Mouse (Mus musculus) adrenal gland, adult (tissue): ENCODE data around the gene Msi2.

Experiments used
- DNase-seq, 2 experiments: peaks; one replicate each; pipeline ENCODE4 v3.0.0; 2022 to 2023; ENCODE audit warnings: low spot score in 1 of 2; ENCODE audit not compliant: inconsistent age in 2 of 2

Gene Msi2

DNA sequence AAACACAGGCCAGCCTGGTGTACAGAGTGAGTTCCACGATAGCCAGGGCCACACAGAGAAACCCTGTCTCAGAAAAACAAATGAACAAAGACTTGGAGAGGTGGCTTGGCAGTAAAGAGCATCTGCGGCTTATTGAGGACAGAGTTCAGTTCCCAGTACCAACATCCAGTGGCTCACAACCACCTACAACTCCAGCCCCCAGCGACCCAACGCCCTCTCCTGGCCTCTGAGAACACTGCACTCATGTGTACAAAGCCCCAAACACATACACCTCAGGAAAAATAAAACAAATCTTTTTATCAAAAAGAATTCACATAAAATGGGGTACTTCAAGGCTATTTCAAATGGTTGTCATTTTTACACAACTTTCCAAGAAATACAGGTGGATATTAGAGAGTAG, 78.5 kb downstream of the Msi2 start:
- DNase-seq: no peak

DNA sequence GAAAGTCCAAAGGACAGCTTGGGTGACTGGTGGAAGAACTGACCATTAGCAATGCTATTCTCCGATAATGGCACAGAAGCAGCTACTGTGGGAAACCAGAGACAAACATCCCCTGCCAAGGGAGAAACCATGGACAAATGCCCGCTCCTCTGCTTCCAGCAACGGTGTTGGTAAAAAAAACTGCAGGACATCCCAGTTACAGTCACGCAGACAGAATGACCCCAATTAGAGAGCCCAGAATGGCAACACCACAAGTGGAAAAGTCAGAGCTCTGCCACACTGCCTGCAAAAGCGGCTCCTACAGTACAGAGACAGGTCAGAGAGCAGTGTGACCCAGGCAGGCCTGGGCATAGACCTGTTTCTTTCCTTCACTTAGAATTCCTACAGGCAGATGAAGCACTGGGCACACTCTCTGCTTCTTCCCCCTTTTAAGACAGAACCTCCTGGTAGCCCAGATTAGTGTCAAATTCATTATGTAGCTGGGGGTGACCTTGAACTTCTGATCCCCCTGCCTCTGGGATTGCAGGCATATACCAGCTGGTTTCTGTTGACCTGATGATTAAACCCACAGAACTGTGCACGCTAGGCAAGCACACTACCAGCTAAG, 79.3 kb downstream of the Msi2 start:
- DNase-seq: peak in 1 of 2 experiments; percentile 76

DNA sequence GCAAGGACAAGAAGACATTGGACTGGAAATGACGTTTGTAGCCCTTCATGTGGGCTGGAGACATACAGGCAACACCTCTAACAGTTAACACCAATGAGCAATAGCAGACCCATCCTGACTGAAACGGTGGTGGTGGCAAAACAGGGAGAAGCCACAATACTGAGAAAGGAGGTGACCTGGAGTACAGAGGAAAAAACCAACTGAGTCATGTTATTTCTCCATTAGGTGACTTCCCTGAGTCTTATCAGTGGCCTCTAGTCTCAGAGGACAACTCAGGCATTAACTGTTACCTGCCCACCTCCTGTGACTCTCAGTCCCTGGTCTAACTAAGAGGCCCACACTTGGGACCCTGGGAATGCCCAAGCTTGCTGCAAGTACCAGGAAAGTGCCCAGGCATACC, 80.1 kb downstream of the Msi2 start:
- peak in 1 of 2 experiments; percentile 79 for DNase-seq

DNA sequence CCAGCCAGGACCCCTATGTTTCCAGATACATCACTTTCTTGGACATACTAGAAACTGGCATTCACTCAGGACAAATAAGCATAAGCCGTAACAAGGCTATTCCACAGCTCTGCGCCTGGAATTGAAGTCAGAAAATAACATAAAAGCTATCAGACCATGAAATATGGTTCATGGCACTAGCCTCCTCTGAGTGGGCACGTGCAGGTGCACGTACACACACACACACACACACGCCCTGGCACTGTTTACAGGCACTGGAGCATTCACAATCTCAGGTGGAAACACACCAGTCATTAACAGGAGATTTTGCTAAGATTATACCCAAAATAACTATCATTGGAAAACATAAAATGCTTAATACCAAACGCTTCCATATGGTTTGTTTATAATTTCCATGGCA, 81.4 kb downstream of the Msi2 start:
- no peak for DNase-seq

- no peak for DNase-seq
These were observed 82.0 kb downstream of the Msi2 start for GRCm38 (mm10) chr11:88636319-88636718.

DNA sequence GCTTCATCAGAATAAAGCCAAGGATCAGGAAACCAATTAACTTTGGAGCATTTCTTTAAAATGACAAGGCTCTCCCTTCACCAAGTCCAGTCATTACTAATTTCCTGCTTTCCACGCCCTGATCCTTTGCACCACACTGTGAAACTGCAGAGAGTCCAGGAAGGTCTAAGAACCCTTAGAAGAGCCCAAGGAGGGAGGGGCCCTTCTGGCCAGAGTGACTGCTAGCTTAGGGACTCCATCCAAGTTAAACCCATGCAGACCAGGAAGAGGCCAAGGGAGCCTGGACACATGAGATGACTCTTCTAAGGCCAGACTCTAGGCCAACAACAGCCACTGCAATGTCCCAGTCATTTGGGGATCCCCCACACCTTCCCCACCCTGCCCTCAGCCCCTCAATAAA, 83.7 kb downstream of the Msi2 start:
- no peak for DNase-seq

DNA sequence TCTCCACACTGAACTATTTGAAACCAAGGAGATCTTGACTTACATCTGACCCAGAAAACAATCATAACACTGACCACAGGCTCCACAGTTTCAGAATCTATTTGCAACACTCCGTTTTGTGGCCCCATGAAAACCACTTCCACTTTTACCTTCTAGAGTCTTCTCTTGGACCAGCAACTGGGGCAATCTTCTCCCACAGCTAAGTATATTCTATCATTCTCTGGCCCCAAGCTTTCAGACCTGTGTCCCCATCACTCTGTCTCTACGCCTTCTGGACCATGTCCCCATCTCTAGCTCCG, 86.4 kb downstream of the Msi2 start:
- DNase-seq: no peak

GRCm38 (mm10) chr11:88631084-88631931, 87.0 kb downstream of the Msi2 start:
- no peak for DNase-seq

- DNase-seq: no peak
These were observed 88.7 kb downstream of the Msi2 start for GRCm38 (mm10) chr11:88629619-88630018.

DNA sequence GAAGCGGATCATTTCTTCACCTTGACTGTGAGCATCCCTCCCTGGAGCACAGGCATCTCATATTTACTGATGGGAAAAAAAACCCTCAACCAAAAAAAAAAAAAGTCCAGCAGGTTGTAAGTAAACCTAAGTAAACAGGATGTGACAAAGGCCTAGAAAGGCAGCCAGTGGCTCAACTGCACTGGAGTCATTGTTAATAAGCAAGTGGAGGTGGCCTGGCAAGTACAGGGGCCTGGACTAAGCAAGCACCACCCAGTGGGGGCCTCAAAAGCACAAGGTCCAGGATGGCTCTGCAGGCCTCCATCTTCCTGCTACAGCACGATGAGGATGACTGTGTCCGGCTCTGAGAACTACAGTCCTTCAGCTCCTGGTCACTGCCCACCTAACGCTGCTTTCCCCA, 89.1 kb downstream of the Msi2 start:
- DNase-seq: no peak

DNA sequence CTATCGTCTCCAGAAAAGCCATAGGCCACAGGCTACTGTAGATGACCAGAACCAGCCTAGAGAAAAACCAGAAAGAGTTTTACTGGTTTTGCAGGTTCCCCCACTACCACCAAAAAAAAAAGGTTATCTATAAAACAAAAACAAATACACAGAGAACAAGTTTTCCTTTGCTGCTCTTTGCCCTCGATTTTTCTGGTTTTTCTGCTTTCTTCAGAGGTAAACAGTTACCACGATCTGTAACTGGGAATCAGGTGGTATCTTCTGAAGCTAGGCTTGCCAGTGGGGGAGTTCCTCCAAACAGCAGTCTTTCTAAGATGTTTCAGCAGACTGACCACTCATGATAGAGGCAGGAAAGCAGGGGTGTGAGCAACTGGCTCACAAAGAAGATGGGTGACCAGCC, 89.6 kb downstream of the Msi2 start:
- DNase-seq: no peak

DNA sequence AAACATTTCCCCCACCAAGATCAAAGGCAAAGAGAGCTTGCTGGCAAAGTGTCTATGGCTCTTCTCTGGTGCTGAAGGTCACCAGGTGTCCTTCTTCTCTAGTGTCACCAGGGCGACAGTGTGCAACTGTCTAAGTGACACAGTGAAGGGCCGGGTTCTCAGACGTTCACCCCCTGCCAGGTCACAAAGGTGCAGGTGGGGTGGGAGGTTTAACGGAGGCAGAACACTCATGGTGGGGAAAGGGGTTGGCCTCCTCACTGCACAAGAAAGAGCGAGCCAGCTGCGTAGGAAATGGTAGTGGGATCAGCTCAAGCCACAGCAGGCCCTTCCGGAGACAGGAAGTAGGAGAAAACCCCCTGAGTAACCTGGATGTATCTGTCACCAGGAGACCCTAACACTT, 91.0 kb downstream of the Msi2 start:
- DNase-seq: peak in 1 of 2 experiments; percentile 70

DNA sequence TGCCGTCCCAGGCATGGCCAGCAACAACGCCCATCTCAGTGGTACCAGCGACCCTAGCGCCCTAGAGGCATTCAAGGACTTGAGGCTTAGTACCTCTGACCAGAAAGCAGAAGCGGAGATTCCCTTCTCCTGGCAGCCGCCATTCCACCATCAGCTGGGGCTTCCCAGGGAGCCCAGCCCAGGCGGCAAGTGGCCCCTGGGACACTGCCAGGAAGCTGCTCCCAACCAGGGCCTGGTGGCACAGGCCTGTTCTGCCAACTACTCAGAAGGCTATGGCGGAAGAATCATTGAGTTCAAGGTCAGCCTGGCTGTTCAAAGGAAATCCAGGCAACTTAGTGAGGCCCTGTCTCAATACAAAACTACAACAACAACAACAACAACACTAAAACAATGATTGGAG, 91.7 kb downstream of the Msi2 start:
- DNase-seq: peak; percentile 62 to 81

GRCm38 (mm10) chr11:88626061-88626460, 92.3 kb downstream of the Msi2 start:
- DNase-seq: no peak

DNA sequence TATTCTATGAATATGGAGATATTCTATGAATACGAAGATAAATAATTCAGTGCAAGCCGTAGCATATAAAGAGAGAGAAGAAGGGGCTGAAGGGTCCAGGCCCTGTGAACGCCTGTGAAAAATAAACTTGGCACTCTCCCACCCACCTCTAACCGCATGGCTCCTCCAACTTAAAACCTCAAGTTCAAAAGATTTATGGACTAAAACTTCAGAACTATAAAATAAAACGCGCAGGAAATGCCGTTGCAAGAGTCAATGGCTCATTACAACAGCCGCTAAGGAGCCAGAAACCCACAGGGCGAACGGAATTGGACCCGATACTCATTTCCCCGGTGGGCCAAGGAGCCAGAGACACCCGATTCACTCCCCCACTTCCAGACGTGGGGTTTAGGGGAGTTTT, 93.2 kb downstream of the Msi2 start:
- DNase-seq: no peak

DNA sequence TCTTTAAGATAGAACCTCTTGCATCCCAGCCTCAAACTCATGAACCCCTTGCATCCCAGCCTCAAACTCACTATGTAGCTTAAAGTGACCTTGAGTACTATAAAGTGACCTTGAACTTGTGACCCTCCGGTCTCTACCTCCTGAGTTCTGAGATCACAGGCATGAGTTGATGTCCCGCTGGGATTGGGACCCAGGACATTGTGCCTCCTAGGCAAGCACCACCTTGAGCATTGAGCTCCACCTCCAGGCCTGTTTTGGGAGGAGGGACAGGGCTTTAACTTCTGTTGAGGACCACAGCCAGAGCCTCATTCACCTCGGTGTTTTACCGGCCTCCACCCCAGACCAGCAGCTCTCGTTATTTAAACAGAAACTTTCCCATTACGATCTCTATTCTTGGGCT, 93.7 kb downstream of the Msi2 start:
- DNase-seq: no peak

DNA sequence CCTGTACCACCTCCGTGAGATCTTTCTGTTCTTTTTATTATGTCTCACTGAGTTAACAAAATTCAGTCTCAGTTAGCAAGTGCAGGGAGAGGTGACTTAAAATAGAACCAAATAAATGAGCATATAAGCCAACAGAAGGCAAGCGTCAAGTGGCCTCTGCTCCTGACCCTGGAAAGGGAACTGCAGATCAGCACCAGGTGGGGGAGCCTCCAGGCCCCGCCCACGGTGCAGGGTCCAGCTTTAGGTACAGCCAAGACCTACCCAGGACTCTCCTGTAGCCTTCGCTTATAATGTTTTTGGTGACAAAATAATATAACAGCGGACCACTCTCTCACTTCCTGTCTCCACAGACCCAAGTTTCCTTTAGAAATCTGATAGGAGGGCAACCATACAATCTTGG, 94.6 kb downstream of the Msi2 start:
- DNase-seq: no peak

DNA sequence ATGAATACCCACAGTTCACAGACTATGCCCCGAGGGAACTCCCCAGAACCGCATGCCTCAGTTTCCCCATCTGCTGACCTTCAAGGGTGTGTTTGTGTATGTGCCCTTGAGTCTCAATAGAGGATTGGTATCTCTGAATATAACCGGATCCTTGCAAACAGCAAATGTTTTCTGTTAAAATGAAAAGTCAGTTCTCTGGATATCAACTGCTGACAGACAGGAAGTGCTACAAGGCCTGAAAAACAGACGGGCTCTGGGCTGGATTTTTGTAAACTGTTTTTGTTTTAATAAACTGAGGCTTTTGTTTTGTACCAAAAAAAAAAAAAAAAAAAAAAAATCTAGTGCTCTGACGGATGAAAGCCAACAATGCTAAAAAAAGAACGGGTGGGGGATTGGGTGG, 95.8 kb downstream of the Msi2 start:
- no peak for DNase-seq

- no peak for DNase-seq
These were observed 96.5 kb downstream of the Msi2 start for GRCm38 (mm10) chr11:88621789-88622188.

DNA sequence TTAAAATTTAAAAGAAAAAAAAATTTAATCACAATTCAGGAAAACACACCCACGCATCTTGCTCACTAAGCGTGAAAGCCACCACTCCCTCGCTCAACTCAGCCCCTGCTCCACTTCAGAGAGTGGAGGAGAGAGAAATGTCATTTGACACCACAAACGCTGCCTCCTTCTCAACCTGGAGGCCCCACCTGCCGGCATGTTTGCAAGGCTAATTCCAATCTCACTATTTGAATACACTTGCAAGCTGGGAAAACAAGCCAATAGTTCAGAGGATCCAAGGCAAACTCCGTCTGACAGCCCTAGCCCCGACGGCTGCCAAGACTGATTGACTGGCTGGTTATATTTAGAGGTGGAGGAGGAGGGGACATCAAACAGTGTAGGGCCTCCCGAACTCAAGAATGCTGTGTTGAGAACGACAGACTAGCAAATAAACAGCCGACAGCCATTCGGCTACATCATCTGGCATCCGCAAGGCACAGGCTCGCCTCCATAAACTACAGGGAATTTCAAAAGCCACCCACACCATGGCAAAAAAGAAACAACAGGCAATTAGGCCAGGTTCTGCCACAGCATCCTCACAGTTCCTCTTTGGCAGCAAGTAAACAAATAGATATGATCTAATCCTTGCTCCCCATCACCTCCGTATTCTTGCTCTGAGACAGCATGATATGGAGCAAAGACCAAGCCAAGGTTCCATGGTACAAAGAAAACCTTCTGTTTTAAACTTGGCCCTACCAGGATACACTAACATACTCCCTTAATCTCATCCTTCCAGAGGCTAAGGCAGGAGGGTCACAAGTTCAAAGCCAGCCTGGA, 97.9 kb downstream of the Msi2 start:
- DNase-seq: peak in 1 of 2 experiments; percentile 66

DNA sequence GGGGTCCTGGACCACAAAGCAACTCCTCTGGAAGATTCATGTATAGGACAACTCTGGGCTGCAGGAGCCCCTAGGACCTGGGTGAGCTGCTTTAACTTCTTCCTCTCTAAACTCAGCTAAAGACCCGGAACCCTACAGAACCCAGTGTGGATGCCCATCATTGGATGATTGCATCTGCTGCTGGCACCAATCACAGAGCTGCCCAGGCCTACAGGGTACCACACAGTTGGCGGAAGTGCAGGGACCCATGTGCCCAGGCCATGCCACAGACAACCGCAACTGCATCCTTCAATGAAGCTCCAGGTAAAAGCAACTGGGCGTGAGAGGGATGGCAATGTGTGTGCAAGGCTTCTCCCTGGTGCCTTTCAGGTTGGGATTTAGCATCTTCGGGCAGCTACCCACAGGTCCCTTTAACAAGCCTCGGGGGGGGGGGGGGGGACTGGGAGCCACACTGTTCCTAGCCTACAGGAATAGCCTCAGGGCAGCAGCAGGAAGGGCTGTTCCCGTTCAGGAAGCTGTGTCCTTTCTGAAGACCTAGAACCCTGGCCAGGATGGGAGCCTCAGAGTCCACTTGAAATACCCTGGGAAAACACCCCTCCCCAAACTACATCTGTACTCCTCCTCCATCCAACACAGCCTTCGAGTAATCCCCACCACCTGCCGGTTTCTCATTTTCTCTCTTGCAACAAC, 98.7 kb downstream of the Msi2 start:
- no peak for DNase-seq
